Mouse (Mus musculus) liver, embryonic 14.5 days (tissue): ENCODE measurements around the gene Ppm1e.

Experiments used
- CTCF ChIP-seq: IDR thresholded peaks from 2 replicates; pipeline ENCODE4 v1.5.1; 2016; ENCODE audit warnings: antibody characterized with exemption, low read depth, control low read depth
- EP300 ChIP-seq: IDR thresholded peaks from 2 replicates; pipeline ENCODE4 v1.6.1; 2016; ENCODE audit warnings: antibody characterized with exemption, low read depth

DNA sequence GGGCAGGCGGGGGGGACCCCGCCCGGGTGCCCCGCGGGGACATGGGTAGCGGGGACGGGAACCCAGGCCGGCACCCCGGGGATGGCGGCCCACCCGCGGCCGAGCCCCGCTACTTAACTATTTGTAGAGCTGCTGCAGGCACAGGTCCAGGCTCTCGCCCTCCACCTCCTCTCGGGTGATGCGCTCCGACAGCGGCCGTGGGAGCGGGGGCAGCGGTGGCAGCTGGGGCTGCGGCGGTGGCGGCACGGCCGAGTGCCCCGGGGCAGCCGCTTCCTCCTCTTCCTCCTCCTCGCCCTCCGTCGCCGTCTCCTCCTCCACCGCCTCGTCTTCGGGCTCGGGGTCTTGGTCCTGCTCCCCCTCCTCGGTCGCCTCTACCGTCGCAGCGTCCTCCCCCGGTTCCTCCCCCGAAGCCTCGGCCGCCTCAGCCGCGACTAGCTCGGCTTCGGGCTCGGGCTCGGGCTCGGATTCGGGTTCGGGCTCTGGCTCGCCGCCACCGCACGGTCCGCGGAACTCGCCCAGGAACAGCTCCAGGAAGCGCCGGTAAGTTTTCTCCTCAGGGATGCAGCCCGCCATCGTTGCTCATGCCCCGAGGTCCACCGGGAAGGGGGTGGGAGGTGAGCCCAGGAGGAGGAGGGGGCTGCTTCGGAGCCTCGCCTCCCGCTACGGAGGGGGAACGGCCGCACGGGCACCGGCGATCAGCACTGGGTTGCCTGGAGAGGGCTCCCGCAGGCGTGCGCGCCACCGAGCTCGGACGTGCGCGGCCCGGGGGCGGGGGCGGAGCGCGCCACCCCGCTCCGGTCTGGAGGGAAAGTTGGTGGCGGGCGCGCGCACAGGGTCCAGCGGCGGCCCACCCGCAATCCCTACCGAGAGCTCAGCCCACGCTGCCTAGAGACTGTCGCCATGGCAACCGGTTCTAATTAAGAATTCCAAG lies at the start of gene Ppm1e:
- TF ChIP-seq EP300 (no peak), CTCF (no peak)
